Mouse (Mus musculus) heart, embryonic 12.5 days (tissue): ENCODE results near the gene Tlk1. TPM values are rescaled to one million over a fixed set of nuclear protein-coding genes. Genes with fewer than 3 reads are reported as not detected.

Experiments
- polyA plus RNA-seq: library from polyadenylated mRNA; unstranded; fragments of >200 nt; fragmentation: Nextera tagmentation; extraction: Ambion mirVana; gene quantifications from 2 replicates; pipeline ENCODE4 v1.2.1, GENCODE M21; 2016

Gene Tlk1
- polyA plus RNA-seq, 1 experiment from 2014 or later, result 43.6 TPM

Other genes with a start within 250 kb of the Tlk1 start
- 158 and 165 TPM in 2 replicates for gene Gorasp2, start 164.2 kb downstream of the Tlk1 start, polyA plus RNA-seq
- 3.4 and 4.0 TPM in 2 replicates for gene Gm26558, start 163.6 kb downstream of the Tlk1 start, polyA plus RNA-seq
- 18.9 and 19.5 TPM in 2 replicates for gene Dcaf17, start 229.6 kb upstream of the Tlk1 start, polyA plus RNA-seq
- 11.6 and 13.3 TPM in 2 replicates for gene Mettl8, start 229.9 kb upstream of the Tlk1 start, polyA plus RNA-seq